Mouse (Mus musculus) spleen, embryonic (tissue): ENCODE results near the gene Ift43.

ENCODE experiments used
- CTCF ChIA-PET: fragments of 350-600 bp; sonication (Branson Sonifier 250); formaldehyde crosslinking; loops from one replicate; lab custom pipeline; 2022; lab: Charles Lee

Ift43 gene

GRCm38 (mm10) chr12:86116295-86116835, 34.0 kb downstream of the Ift43 start:
- CTCF ChIA-PET = no interaction called here

- CTCF ChIA-PET = no interaction called here
Observed at GRCm38 (mm10) chr12:86124016-86124415, 41.7 kb downstream of the Ift43 start.

- CTCF ChIA-PET = no interaction called here
Observed at GRCm38 (mm10) chr12:86128122-86128521, 45.8 kb downstream of the Ift43 start.

GRCm38 (mm10) chr12:86129005-86129404, 46.7 kb downstream of the Ift43 start:
- CTCF ChIA-PET = no interaction called here

DNA sequence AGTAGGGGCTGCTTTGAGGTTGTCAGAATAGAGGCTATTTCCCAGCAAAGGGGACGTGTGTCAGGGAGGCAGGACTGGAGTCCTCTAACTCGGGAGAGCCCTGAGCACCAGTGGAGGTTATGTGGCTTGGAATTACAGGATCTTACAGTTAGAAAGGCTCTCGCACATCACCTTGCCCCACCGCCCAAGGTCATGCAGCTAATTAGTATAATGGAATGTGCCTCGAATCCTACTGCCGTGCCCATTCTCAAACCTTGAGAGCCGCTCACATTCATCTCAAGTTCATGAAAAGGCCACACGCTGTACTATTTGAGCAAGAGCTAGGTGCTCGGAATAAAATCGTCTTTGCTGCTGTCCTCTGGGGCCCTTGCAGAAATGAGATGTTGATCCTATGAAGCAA, 47.4 kb downstream of the Ift43 start:
- CTCF ChIA-PET = no interaction called here

DNA sequence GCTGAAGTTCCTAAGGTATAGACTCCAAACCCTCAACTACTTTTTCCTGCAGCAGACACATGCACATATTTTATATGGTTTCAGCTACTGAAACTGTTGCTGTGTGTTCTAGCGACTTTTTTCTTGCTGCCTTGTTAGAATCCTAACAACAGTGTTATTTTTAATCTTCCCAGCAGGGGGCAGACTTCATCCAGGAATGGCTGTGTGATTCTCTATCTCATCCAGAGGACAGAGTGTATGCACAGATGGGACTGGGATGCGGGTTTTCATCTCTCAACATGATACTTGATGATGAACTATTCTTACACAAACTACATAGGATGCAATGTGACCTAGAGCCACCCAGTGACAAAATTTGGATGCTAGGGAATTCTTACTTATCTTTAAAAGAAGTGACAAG, 50.5 kb downstream of the Ift43 start:
- CTCF ChIA-PET = interaction anchor here (0.6 to 1.0 kb wide), 3 partner anchors 269 to 581 kb away, joined by 3 read pairs; no protein-coding TSS in a partner anchor

DNA sequence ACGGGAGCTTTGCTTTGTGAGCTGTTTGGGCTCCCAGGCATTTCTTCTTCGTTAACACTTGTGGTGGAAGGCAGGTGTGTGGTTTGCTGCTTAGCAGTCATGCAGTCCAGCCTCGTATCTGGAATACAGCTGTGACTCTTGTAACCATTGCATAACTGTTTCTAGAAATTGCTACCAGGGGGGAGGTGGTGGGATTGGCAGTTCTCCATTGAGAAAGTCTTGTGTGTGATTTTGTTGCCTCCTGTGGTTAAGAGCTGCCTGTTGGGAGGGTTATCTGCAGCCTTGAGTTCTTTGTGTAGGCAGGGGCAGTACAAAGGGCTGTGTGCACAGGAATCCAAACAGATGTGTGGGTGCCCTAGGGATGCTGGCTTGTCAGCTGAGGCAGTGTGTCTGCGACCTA, 53.4 kb downstream of the Ift43 start:
- CTCF ChIA-PET = no interaction called here

GRCm38 (mm10) chr12:86138696-86139095, 56.4 kb downstream of the Ift43 start:
- CTCF ChIA-PET = no interaction called here

DNA sequence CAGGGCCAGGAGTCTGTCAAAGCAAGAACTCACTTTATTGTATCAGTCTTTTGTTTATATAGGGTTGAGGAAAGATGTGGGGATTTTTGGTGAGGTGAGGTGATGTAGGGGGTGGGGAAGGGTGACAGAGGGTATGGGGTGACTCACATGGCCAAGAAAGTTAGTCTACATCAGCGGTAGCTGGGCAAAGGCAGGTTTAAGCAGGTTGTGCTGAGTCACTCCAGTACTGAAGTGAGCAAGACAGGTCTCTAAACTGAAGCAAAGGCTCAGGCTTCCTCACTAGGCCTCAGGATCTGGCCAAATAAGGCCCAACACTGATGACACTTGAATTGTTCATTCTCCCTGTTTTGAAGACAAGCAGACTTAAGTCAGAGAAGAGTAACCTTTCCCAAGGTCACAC, 60.0 kb downstream of the Ift43 start:
- CTCF ChIA-PET = no interaction called here

DNA sequence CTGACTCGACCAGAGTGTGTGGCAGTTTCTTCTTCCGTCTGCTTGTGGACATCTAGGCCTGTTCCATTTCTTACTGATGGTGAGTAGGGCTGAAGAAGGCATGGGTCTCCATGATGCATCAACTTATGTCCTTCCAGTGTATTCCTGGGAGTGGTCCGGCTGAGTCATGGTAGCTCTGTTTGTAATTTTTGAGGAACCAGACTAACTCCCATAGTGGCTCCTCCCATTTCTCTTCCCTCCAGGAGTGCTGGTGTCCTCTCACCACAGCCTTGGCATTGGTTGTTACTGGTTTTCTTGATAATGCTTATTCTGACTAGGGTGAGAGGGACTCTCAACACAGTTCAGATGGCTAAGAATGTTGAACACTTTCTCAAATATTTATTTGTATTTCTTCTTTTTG, 63.9 kb downstream of the Ift43 start:
- CTCF ChIA-PET = no interaction called here

DNA sequence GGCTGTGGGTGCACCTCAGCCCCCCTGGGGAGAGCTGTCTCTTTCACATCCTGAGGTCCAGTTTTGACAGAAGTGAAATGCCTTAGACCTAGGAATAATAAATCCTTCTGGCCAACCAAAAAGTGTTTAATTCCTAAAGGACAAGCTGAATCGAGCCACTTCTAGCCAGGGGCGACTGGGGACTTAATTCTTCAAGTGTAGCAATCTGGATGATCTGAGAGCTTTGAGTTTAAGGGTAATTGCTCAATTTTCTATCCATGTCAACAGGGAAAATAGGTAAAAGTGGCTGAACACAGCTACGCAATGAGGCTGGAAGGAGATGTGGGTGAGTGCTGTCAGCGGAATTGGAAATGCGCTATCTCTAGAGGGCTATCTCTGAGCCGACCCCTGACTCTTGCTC, 65.9 kb downstream of the Ift43 start:
- CTCF ChIA-PET = interaction anchor here (0.6 kb wide), 1 partner anchor 10 kb away, joined by 10 read pairs; no protein-coding TSS in a partner anchor

DNA sequence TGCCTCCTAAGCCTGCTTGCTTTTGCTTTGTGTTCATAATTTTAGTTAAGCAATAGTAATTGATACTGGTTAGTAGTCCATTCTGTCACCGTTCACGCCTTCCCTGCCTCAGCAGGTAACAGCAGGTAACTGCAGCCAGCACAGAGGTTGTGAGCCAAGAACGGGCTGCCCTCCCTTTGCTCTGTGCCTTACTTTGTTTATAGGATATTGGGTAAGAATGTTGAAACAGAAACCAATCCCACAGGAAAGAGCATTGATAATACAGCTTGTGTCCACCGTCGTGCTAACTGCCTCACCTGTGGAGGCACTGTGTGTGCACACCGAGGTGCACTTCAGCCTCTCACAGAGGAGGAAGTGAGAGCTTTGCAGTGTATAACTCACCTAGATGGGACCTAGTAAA, 66.7 kb downstream of the Ift43 start:
- CTCF ChIA-PET = no interaction called here

DNA sequence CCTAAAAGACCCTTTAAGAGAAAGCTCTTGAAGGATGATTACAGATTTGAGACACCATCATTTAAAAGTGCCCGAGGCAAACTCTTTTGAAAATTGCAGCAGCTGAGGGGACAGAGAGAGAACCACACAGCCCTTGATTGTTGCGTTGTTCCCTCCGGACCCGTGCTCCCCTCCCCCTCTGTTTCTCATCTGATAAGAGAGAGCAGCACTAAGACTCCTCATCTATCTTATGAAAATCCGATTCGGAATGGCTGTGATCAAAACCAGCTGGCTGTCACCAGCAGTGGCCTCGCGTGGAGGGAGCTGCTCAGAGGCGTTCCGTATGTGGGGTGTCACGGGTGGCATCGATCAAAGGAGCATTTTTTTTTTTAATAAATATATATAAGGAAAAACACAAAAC, 69.6 kb downstream of the Ift43 start:
- CTCF ChIA-PET = no interaction called here

DNA sequence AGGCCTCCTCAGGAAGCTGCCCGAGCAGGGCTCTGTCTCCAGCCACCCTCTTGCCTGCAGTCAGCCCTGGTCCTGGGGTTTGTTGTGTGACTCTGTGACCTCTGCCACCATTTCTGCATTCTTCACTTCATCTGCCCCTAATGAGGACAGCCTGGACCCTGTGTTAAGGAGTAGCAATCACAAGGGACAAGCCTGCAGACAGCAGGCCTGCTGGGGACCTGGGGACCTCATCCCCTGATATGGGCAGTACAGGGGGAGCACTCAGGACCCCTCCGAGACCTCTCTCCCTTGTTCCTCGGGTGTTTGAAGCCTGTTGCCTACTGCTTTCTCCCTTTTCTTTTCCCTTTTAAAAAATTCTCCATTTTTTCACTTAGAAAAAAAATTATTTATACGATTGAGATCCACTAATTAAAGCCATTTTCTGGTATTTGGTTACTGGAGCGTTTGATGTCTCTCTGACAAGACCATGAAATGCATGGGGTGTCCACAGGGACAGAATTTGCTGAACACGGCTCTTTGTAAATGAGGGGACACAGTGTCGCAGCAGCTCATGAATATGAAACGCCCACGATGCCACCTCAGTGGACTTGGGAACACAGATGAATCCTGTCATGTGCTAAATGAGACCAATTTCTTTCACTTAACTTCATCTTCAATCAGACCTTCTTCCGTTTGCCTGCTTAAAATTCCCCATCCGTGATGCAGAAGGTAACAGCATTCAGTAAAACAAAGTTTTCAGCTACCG, 71.0 kb downstream of the Ift43 start:
- CTCF ChIA-PET = no interaction called here

DNA sequence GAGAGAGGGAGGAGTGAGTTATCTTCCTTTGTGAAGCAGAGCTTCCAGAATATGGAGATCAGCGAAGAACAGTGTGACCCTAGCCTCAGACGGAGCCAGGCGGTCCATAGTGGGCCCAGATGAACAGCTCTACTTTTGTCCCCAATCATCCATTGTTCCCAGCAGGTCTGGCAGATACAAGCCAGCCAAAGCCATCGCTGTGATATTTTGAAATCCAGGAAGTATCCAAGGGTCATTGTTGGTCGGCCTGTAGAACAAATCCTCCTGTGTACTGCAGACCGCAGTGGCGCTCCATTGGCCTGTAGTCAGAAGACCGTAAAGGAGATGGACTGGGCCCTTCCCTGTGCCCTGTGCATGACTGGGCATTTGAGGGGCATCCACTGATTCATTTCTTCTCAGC, 72.8 kb downstream of the Ift43 start:
- CTCF ChIA-PET = interaction anchor here (0.6 kb wide), 1 partner anchor 358 kb away, joined by 9 read pairs; no protein-coding TSS in a partner anchor

GRCm38 (mm10) chr12:86157166-86157565, 74.8 kb downstream of the Ift43 start:
- CTCF ChIA-PET = interaction anchor here (0.6 kb wide), 1 partner anchor 1032 kb away, joined by 5 read pairs; no protein-coding TSS in a partner anchor

DNA sequence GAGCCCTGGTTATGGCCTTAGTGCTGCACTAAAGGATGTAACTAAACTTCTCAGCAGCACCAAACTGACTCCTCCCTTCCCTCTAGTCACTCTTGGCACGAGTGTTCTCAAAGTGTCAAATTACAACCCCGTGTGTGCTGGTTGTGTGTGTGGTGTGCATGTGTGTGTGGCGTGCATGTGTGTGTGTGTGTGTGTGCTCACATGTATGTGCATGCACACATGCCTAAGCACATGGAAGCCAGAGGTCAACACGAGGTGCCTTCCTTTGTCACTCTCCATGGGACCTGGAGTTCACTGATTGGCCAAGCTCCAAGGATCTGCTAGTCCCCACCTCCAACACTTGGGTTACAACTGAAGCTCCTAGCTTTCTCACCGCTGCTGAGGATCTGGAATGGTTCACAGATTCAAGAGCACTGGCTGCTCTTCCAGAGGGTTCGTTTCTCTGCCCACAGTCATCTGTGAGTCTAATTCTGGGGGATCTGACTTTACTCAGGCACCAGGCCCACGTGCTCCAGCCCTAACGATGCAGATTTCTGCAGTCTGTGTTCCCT, 75.6 kb downstream of the Ift43 start:
- CTCF ChIA-PET = interaction anchor here (0.6 kb wide), 1 partner anchor 1031 kb away, joined by 5 read pairs; no protein-coding TSS in a partner anchor

- CTCF ChIA-PET = no interaction called here
Observed at GRCm38 (mm10) chr12:86158689-86159483, 76.5 kb downstream of the Ift43 start.

DNA sequence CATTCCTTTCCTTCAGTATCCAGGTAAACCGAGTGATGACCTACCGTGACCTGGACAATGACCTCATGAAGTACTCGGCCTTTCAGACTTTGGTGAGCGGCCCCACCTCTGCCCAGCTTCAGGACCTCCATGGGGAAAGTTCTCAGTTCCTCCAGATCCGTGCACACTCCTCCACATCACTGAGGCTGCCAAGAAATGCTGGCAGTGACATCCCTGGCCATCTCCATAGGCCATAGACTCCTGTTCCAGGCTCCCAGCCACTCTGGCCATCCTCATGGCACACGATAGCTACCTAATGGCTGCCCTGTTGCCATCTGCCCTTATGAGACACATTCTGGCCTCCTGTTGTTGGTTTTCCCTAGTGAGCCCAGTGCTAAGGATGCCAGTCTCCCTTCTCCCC, 79.1 kb downstream of the Ift43 start:
- CTCF ChIA-PET = no interaction called here

GRCm38 (mm10) chr12:86161942-86162341, 79.6 kb downstream of the Ift43 start:
- CTCF ChIA-PET = no interaction called here

- CTCF ChIA-PET = no interaction called here
Observed at GRCm38 (mm10) chr12:86162890-86163816, 80.8 kb downstream of the Ift43 start.
